Mouse (Mus musculus) testis, adult 2 months (tissue): ENCODE measurements around the gene Wfdc3.

ENCODE experiments used
- CTCF ChIP-seq: fragments of 200-500 bp; IDR thresholded peaks from 2 replicates; pipeline ENCODE4 v1.5.1; 2012; ENCODE audit warnings: low read depth, mild to moderate bottlenecking, inconsistent platforms, low read length, moderate library complexity; ENCODE audit not compliant: control insufficient read depth, insufficient read depth, insufficient replicate concordance
- POLR2A ChIP-seq: fragments of 200-500 bp; IDR thresholded peaks from 2 replicates; pipeline ENCODE4 v1.6.1; 2012; ENCODE audit warnings: low read depth, mild to moderate bottlenecking, inconsistent platforms, low read length, moderate library complexity; ENCODE audit not compliant: control insufficient read depth

- TF ChIP-seq CTCF: no peak
- TF ChIP-seq POLR2A: no peak
These were observed 40.7 kb upstream of the Wfdc3 start for GRCm38 (mm10) chr2:164786388-164786885.
